Mouse (Mus musculus): Measurements from ENCODE around the gene Stmn1.

The Stmn1 gene

DNA sequence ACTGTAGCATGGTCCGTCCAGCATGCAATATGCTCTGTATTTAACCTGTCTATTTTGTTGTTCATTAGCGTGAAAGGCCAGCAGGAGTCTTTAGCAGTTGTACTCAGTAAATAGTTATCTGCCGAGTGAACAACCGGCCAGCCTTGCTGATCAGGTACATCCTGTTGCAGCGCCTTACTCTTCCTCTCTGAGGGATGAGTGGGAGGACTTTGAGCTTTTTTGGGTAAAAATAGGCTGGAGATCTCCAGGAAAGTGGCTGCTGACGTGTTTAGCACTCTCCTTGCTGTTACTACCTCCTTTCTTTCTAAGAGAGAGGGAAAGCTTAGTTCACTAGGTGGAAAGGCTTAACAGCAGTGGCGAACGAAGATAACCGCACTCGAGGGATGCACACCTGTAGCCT is 49.6 kb downstream of the Stmn1 start:
- DNase-seq = no peak

DNA sequence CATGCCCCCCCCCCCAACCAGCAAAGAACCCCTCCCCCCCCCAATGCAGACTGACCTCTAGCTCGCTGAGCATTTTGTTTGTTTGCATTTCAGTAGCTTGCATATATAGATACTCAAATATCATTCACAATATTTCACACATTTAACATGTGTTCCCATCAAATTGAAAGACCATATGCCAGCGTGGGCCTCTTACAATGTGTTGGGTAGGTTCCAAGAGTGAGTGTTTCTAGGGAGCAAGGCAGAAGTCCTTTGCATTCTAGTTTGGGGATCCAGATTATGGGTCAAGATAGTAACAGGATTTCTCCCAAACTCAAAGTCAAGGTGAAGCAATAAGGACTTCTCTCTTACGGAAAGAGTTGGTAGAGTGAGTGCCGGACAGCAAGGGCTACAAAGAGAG is 50.4 kb downstream of the Stmn1 start:
- DNase-seq = no peak

DNA sequence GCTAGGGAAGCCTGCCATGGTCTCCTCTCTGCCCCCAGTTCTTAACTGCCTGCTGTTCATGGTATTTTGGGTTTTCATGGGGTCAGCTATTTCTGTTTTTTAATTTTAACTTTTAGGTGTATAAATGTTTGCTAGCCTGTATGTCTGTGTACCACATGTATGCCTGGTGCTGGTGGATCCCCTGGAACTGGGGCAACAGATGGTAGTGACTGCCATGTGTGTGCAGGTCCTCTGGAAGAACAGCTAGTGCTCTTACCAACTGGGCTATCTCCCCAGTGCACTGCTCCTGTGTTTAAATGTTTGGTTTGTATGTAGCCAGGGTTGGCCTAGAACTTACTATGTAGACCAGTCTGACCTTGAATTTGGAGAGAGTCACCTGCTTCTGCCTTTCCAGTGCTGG is 51.2 kb downstream of the Stmn1 start:
- no peak for DNase-seq

All from cerebellum, adult 18-20 months (tissue).